Mouse (Mus musculus) frontal cortex, adult (tissue): ENCODE results near the gene Gm49711.
"Not testable (repeated sequence)": the region's sequence is repeated elsewhere in the genome, so short reads cannot be mapped to it uniquely, and the experiment has no call there.

ENCODE experiments used
- ATAC-seq: cut with Nextera tagmentation; 2 replicates; pipeline ENCODE4 v1.9.2; 2017; ENCODE audit warnings: mild to moderate bottlenecking, moderate library complexity, mixed read lengths; ENCODE audit not compliant: low TSS enrichment

Gm49711 gene

DNA sequence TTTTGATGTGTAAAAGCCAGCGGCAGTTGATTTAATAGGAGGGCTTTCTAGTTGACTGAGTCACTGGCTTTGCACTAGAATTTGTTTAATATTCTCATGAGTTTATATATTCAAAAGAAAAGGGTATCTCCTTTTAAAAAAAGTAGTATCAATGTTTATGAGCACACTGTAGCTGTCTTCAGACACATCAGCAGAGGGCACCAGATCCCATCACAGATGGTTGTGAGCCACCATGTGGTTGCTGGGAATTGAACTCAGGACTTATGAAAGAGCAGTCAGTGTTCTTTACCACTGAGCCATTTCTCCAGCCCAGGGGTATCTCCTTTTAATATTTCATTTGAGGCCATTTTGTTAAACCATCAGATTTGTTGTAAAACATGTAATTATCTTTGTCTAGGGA is 4.7 kb downstream of the Gm49711 start:
- ATAC-seq: no peak

DNA sequence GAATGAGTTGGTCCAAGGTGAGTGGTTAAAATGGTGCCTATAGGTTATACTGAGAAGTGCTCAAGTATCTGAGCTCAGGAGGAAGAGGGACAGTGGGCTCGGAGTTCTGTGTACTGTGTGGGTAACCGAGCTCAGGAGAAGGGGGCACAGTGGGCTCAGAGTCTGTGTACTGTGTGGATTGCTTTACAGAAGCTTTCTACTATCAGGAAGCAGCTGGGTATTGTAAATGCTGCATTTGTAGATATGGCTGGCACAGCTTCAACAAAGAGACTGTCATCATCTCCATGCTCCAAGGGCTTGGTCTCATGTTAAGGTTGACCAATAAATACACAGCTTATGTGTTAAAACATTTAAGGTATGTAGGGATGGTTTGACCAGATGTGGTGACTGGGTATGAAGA is 6.7 kb downstream of the Gm49711 start:
- no peak for ATAC-seq

DNA sequence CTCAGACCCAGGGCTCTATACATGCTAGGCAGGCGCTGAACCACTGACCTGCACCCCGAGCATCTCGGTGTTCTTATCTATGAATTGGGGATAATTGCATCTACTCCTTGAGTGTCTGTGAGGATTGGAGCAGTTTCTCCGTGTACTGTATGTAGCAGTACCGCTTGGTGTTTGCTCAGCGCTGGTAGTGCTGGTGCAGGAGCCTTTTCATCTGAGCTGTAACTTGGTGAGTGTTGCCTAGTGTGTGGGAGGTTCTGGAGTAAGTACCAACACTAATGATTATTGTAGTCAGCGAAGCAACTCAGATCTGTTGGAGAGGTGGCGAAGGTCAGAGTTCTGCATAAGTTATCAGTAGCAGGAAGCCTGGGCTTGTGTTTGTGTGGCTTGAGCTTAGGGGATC is 12.2 kb downstream of the Gm49711 start:
- ATAC-seq: no peak

DNA sequence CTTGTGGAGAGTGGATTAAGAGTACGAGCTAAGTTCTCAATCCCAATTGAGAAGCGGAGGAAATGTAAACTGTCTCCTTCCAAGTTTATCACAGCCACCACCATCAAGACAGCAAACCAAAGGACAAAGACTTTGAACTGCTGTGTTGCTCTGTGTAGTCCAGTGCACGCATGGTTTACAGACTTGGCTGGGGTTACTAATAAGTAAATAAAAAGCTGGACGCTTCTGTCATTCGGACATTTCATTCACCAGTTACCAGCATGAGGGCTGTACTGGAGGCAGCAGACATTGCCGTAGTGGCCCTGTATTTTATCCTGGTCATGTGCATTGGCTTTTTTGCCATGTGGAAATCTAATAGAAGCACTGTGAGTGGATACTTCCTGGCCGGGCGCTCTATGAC is 18.7 kb downstream of the Gm49711 start:
- ATAC-seq: no peak

DNA sequence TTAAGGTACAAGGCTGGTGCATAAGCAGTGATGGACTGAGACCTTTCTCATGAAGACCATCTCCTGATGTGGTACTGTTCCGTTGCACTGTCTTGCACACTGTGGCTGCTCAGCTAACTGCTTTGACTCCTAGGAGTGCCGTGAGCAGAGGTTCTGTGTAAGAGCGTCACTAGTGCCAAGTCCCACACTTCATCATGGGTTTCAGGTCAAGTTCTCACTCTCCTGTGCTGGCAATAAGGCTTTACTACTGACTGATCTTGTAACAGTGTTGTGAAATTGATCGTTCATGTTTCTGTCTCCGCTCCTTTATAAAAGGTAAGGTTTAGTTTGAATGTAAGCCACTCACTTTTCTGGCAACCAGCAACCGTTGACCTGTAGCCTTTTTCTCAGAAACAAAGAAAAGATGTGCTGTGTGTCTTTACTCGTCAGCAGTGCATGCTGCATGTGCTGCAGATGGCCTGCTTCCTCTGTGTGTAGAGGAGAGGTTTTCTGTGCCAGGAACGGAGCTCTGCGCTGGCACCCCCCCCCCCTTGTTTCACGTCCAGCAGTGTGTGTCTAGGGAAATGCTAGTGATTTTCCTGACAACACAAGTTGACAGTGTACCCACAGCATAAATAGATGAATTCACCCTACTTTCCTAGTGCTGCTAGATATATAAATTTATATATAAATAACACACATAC is 25.8 kb downstream of the Gm49711 start:
- ATAC-seq: no peak; the same call in 1 of the 2 replicates

DNA sequence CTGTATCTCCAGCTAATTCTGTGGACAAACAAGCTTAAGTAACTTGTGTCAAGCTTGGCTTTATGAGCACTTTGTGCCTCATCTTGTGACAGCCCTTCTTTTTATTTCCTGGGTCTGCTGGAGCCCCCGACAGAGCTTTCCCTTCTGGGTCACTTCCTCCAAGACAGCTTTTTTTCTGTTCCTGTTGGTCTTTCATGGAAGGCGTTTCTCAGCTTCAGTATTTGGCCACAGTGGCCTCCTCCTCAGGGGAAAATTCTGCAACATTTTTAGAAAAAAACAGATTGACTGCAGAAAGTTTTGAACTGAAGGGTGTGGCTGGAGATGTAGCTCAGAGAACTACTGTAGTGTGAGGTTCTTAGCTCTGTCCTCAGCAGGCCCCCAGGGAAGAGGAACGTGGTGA is 31.1 kb downstream of the Gm49711 start:
- no peak for ATAC-seq

DNA sequence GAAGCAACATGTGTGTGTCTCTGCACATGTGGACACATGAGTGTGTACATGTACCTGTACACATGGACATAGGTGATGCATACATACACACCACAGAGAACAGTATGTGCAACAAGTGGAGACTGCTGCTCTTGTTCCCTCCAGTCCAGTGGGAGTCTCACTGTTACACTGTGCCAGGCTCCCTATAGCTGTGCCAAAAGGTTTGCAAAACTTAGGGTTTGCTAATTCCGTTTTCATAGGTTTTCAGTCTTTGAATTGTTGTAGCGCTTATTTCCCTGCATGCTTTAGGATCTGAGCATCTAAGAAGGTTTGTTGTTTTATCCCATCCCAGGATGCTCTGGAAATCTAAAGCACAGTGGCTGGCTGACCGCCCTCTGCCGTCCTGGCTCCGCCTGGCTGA is 33.8 kb downstream of the Gm49711 start:
- no peak for ATAC-seq

DNA sequence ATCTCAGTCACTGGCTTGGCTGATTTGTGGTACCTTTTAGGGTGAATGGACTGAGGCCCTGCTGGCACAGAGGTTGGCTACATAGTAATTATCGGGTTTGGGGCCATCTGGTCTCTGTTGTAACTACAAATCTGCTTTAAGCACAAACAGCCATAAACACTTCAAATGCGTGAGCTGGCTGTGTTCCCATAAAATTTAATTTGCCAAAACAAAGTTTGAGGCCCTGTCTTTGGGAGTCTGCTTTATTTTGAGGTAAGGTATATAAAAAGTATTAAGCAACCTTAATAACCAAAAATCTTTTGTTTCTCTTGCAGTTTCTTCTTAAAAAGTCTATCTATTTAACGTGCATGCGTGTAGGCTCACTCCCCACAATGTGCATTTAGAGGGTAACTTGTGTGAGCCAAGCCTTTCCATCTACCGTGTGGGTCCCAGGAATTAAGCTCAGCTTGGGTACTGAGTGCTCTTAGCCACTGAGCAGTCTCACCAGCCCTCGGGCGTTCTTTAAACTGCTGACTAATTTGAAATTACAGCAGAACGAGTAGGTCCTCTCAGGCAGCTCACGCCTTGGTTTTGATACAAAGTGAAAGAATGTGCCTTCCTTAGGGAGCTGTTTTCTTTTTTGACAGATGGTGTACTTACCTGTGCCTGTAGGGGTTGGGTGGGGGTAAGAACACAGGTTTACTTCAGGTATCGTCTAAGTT is 40.4 kb downstream of the Gm49711 start:
- ATAC-seq: no peak

DNA sequence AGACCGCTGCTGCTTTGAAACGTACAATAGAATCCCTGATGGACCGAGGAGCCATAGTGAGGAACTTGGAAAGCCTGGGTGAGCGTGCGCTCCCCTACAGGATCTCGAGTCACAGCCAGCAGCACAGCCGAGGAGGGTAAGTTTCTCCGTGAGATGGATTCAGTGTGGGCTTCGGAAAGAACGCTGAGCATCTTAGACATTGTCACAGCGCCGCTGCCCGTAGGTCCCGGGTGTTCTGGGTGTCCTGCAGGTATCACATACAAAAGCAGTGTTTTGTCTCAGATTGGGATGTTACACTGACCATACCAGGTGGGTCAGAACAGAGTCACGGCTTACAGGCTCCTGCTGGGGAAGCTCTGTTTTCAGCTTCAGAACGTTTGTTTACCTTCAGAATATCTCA is 41.5 kb downstream of the Gm49711 start:
- ATAC-seq: peak; percentile 38; the same call in 1 of the 2 replicates

DNA sequence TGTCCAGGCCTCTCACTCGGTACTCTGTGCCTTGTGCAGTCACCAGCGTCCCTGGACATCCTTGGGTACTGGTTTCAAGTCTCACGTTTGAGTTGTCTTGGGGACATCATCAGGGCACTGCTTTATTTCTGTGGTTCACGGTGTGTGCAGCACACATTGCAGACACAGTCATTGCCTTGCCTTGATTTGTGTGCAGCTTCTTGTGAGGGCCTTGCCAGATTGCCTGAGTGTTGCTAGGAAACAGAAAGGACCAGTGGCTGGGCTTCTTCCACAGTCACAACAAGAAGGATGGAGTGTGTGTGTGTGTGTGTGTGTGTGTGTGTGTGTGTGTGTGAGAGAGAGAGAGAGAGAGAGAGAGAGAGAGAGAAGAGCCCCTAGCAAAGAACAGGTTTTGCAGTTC is 42.0 kb downstream of the Gm49711 start:
- peak; percentile 69 for ATAC-seq

DNA sequence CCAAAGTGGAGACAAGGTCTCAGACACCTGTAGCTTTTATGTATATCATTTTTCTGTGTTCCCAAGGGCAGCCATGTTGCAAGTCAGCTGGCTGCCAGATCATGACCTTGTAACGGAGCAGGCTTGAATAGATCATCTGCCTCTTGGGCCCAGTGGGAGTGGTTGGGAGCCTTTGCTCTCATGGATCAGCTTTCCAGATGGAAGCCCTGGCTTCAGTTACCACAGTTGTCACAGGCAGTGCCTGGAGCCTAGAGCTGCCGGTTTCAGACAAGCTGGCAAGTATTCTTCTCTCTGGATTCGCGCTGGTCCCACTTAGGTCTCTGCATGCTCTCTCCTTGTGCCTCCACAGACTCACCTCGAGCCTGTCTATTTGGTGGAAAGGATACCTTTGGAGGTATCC is 44.0 kb downstream of the Gm49711 start:
- no peak for ATAC-seq

DNA sequence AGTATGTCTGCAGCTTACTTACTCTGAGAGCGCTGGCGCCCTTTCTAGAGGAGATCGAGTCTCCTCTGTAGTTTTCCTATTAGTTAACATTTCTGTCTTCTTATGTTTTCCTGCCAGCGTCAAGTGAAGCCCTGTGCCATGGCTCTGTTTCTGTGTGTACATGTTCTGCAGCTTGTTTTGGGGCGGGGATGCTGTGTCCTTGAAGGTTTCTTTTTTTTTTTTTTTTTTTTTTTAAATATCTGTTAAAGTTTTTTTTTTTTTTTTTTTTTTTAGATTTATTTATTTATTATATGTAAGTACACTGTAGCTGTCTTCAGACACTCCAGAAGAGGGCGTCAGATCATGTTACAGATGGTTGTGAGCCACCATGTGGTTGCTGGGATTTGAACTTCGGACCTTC is 44.8 kb downstream of the Gm49711 start:
- ATAC-seq: not testable (repeated sequence)

DNA sequence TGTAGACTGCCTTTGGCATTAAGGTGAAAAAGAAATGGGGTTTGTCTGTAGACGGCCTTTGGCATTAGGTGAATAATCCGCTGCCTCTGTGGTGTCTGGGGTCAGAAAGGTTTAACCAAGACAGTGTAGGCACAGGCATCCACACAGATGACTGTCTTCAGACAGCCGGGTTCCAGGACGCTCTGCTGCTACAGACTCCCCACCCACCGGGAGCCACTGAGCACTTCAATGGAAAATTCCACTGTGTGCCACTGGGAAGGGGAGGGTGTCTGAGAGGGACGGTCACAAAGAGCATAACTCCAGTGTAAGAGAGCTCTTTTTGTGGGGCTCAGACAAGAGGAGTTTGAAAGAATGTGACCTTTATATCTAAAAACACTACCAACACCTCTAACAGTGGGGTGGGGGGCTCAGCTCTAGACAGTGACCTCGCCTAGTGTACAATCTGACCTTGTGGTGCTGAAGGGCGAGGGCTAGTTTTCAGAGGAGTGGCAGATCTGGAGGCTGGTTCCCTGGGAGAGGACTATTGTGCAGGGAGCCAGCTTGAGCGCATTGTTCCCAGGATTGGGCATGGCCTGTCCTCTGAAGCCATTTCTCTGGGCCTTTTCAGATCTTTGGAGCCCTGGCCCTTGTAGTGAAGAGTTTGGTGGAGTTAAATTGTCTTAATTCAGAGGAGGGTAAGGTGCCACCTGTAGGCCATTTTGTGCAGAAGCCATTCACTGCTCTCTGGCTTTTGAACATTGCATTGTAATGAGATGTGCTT is 45.6 kb downstream of the Gm49711 start:
- ATAC-seq: peak; percentile 15; the same call in 1 of the 2 replicates

DNA sequence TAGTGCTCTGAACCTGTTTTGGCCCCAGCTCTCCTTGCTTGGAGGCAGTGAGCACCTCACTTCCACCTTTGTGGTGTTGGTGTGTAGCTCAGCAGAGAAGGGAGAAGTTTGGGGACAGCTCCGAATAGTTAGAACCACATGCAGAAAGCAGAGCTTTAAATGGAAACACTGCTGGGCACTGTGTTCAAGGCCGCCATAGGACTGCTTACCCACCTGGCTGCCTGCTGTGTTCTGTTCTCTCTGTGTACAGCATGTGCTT is 46.1 kb downstream of the Gm49711 start:
- no peak for ATAC-seq

DNA sequence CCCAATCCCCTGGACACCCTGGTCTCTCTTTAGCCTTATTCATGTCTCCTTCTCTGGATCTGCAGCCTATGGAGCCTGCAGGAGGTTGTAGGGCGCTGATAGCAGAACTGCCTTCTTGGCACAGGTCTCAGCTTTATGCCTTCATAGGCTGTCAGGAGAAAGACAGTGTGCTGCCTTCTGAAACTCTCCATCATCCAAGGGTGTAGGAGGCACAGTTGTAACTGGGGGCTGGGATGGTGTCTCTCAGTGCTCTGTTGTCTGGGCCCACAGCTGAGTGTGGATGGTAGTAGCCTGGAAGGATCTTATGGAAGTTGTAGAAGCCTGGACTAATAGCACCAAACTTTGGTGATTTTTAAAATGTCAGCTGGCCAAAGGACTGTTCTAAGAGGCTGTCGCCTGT is 46.8 kb downstream of the Gm49711 start:
- peak; percentile 78 for ATAC-seq

DNA sequence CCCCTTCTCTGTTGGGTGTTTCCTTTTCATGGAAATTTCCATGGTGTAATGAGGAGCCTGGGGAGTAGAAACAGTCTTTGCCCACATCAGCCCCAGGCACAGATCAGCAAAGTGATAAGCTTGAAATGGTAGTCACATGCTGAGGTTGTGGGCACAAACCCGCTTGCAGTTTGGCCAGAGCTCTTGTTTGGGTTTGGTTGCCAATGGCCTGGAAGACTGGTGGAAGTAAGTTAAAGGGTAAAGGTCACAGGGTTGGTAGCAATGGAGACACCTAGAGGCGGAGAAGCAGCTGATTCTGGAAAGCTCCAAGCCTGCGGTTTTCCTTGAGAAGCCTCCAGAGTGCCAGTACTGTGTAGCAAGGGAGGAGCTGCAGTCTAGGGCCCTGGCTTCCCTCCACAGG is 47.5 kb downstream of the Gm49711 start:
- ATAC-seq: no peak

DNA sequence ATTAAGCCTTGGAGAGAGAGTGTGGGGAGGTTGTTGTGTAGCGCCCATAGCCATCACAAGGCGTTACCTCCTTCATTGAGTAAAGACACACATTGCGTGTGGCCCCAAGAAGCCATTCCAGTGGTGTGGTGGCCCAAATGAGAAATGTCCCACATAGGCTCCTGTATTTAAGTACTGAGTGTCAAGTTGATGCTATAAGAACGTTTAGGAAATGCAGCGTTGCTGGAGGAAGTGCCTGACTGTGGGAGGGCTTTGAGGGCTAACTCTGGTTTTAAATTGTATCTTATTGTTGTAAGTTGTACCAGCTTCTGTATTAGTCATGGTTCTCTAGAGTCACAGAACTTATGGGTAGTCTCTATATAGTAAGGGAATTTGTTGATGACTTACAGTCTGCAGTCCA is 49.2 kb downstream of the Gm49711 start:
- ATAC-seq: no peak

DNA sequence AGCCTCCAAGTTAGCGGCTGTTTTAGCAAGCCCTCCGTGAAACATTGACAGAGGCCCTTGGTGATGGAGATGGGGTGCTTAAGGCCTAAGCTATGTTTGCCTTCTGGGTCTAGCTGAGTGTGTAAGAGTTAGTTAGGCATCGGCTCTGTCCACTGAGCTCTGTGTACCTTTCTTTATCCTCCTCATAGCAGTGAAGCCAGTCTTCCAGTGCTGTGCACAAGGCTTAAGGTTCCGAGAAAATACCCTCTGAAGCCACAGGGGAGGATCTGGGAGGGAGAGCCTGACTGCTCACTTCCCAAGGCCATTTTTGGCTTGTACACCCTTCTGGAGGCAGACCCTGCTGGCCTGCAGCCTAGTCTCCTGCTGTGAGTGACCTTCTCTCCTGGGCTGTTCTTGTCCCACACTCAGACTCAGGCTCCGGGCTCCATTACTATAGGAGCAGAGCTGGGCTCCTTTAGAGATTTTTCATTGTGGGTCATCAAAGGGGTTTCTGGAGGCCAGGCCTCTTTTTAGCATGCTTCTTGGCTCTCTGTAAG is 56.7 kb downstream of the Gm49711 start:
- no peak for ATAC-seq

DNA sequence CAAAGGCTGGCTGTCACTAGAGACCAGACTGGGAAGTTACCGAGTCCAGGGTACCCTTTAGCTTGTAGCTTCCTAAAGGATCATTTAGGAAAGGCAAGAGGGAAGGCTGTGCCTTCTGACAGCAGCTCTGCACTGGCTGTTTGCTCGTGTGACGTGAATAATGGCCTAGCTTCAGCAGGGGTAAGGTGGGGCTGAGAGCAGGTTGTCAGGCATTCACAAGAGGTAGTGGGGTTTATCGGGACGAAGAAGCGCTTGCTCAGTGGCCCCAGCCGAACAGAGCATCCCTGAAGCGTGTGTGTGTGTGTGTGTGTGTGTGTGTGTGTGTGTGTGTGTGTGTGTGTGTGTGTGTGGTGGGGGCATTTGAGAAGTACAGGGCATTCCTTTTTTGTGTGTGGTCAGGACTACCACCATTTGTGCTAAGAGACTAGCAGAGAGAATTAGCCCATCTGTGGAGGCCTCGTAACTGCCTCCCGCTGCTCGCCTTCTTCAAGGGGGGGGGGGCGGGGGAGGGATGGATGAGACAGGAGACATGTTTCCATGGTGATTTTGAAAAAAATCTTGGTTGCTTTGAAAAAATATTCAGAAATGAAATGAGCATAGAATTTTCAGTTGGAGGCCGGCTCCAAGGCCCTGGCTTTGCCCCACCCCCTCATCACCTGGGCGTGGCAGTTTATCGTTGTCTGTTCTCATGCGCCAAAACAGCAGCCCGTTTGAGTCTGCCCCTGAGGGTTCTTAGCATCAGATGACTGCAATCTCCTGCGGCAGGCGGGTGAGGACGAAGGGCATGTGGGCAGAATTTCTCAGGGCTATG is 57.7 kb downstream of the Gm49711 start:
- peak; percentile 50 for ATAC-seq

DNA sequence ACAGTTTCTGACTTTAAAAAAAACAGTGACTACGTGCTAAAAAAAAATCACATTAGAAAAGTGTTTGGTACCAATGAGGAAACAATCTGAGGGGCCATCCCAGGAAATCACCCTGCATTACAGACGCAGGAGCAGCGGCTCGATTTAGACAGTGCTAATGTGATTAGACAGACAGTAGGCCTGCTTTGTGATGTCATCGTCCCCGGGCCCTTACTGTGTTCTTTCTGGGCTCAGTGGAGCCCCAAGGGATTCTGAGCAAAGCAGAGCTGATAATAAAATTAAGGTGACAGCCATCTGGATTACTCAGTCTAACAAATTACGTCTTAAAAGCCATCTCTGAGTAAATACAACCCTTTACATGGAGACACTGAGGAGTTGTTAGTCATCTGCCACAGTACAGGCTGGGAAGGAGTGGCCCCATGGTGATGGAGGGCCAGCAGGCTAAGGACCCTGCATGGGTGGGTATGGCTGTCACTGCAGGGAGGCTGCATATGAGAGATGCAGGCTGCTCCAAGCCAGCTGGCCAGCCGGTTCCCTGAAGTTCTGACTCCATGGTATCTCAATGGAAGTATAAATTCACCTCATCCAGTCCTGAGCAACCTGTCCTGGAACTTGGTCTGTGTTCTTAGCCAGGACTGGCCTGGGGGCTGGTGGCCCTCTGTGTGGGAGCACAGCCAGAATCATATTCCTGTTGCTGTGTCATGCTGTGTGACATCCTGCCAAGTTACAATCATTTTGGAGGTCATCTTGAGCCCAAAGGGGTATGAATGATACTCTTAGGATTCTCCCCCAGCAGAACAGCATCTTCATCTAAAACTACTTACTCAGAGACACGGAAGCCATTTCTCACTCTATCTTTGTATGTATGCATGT is 59.5 kb downstream of the Gm49711 start:
- ATAC-seq: no peak

DNA sequence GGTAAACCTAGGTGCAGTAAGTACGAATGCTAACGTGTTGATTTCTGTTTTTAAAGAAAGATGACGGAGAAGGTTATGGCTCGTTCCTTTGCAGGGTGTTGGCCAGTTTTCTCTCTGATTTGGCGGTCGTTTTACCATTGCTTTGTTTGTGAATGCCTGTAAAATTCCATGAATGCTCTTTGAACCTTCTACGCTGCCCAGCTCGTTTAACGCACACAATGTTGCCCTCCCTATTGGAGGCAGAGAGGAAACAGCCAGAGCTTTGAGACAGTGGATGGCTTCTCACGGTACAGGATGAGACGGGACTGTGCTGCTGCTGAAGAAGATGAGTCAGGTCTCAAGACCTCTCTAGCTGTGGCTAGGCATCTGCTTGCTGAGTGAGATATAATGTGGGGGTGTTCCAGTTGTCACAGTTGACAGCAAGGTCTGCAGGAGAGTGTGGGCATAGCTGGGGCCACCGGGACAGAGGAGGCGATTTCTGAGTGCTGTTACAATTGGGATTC is 60.9 kb downstream of the Gm49711 start:
- no peak for ATAC-seq
